Mouse (Mus musculus): ENCODE results near the gene Rabep2.
A peak's percentile ranks its signal among the peaks of the same experiment; 100 is the strongest.
"Not testable (repeated sequence)": the region's sequence is repeated elsewhere in the genome, so short reads cannot be mapped to it uniquely, and the experiment has no call there.

Rabep2 gene

DNA sequence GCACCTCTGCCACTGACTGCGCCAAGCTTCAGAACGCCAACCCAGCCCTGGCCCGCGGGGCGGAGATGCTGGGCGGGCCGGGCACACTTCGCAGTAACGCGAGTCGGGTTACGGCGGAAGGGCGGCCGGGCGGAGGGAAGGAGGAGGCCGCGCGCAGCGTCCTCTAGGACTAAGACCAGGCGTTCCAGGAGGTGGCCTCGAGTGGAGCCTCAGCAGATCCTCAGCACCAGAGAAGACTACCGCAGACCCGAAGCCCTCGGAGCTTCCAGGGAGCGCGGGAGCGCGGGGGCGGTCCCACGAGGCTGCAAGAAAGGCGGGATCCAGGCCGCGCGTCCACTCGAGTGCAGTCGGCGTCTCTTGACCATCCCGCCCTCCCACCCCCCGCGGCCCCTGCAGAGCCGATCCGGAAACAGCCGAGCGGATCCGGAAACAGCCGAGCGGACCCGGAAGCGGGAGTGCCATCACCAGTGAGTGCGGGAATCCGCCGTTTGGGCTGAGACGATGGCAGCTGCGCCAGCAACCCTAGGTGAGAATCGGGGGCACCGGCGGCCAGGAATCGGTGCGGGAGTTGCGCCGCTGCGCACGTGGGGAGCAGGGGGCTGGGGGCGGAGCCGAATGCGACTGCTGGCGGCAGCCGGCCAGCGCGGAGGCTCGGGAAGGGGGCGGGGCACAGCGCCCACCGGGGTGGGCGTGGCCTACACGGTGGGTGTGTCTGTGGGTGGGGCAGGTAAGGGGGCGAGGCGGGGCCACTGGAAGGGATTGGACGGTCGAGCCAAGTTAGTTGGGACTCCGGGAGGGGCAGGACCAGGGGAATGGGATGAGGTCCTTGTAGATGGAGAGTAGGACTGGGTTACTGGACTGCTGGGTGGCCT lies at the start of gene Rabep2:
Rabep2 (plus strand) TSS at position 129 of the 872 bp plus-strand sequence.
- DNase-seq (ENCODE audit: low spot score in 2 of 2): peak; percentile 82 to 94

DNA sequence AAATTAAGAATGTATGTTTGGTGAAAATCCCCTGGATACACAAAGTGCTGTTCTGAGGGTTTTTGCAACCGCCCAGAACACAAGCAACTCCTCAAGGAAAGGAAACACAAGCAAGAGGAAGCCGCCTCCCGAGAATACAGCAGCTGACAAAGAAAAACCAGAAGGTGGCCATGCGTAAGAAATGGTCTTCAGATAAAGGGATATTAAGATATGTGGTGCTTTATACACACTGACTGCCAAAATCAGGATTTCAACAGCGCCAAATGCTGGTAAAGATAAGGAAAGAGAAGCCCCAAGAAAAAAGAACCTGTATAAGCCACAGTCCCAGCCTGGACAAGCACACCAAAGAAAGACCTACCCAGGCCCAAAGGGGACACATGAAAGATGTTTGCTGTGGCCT lies 45.0 kb upstream of the Rabep2 start:
- no peak for DNase-seq (ENCODE audit: low spot score in 2 of 2)

GRCm38 (mm10) chr7:126388185-126388584 lies 40.4 kb upstream of the Rabep2 start:
- DNase-seq (ENCODE audit: low spot score in 2 of 2): no peak

GRCm38 (mm10) chr7:126392086-126392884 lies 36.3 kb upstream of the Rabep2 start:
- not testable (repeated sequence) for DNase-seq (ENCODE audit: low spot score in 2 of 2)

- peak; percentile 87 to 97 for DNase-seq (ENCODE audit: low spot score in 2 of 2)
Observed at GRCm38 (mm10) chr7:126396298-126397119, 32.0 kb upstream of the Rabep2 start, which contains the start of gene Nfatc2ip. Nfatc2ip (minus strand) TSS chr7:126396737.

DNA sequence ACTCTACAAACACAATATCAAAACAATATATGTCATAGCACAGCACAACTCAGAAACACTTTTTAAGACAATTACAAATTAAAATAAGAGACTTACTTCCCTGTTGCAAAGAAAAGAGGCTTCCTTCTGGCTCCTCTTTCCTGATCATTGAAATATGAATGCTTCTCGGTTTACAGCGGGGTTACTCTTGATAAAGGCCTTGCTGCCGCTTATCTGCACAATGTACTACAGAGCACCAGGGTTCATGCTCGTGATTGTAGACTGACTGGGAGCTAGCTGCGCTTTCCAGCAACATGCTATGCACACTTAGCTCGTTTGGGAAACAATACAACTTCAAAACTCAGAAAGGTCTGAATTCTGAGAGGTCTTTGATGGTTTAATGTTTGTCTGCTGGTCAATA lies 31.3 kb upstream of the Rabep2 start:
- DNase-seq (ENCODE audit: low spot score in 2 of 2): no peak

GRCm38 (mm10) chr7:126397822-126398221 lies 30.7 kb upstream of the Rabep2 start:
- DNase-seq (ENCODE audit: low spot score in 2 of 2): no peak

- DNase-seq (ENCODE audit: low spot score in 2 of 2): peak; percentile 82 to 96
Observed at GRCm38 (mm10) chr7:126399548-126399947, 29.0 kb upstream of the Rabep2 start.

DNA sequence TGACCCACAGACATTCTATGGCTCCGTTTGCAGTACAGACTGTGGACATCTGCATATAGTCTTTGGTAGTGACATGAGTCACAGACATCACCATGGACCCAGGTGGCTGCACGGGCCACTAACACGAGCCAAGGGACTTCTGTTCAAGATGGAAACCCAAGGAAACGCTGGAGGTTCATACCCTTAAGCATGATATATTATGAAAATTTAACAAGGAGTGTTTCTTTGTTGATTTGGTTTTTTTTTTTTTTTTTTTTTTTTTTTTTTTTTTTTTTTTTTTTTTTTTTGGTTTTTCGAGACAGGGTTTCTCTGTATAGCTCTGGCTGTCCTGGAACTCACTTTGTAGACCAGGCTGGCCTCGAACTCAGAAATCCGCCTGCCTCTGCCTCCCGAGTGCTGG lies 26.0 kb upstream of the Rabep2 start:
- DNase-seq (ENCODE audit: low spot score in 2 of 2): not testable (repeated sequence)

- no peak for DNase-seq (ENCODE audit: low spot score in 2 of 2)
Observed at GRCm38 (mm10) chr7:126408686-126409085, 19.9 kb upstream of the Rabep2 start.

DNA sequence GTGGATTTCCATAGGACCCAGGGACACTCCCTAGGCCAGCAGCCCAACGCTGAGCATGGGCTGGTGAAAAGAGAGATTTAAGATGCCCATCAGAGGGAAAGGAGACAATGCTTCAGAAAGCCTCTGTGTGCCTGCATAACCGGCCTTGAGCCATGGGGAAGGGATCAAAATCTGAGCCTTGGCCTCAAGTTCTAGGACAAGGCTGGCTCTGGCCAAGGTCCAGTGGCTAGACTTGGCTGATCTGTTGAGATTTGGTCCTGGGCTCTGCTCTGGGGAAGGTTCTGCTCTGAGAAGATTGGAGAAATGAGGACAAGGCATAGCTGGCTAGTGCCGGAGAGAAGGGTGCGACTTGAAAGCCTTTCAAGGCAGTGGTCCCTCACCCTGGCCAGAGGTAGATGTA lies 17.5 kb upstream of the Rabep2 start:
- DNase-seq (ENCODE audit: low spot score in 2 of 2): no peak

- DNase-seq (ENCODE audit: low spot score in 2 of 2): no peak
Observed at GRCm38 (mm10) chr7:126414725-126415124, 13.8 kb upstream of the Rabep2 start, which contains the start of gene Cd19. Cd19 (minus strand) TSS chr7:126414889.

DNA sequence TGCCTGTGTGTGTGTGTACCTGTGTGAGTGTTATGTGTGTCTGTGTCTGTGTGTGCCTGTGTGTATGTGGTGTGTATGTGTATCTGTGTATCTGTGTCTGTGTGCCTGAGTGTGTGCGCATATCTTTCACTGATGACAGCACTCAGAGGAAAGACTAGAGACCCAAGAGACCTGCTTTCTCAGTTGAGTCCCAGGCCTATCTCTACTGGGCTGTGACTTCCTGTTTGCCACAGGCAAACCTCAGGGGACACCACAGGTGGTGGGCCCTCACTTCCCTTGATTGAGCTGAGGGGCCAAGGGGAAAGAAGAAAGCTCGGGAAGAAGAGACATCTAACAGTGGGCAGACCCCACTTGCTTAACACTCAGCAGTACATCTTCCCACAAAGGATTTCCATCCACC lies 11.9 kb upstream of the Rabep2 start:
- DNase-seq (ENCODE audit: low spot score in 2 of 2): peak; percentile 27 to 31

- DNase-seq (ENCODE audit: low spot score in 2 of 2): no peak
Observed at GRCm38 (mm10) chr7:126417045-126417444, 11.5 kb upstream of the Rabep2 start.

GRCm38 (mm10) chr7:126417606-126418005 lies 11.0 kb upstream of the Rabep2 start:
- DNase-seq (ENCODE audit: low spot score in 2 of 2): no peak

GRCm38 (mm10) chr7:126418496-126418895 lies 10.1 kb upstream of the Rabep2 start:
- DNase-seq (ENCODE audit: low spot score in 2 of 2): no peak

GRCm38 (mm10) chr7:126421756-126422155 lies 6.8 kb upstream of the Rabep2 start:
- no peak for DNase-seq (ENCODE audit: low spot score in 2 of 2)

- no peak for DNase-seq (ENCODE audit: low spot score in 2 of 2)
Observed at GRCm38 (mm10) chr7:126424161-126424560, 4.4 kb upstream of the Rabep2 start.

DNA sequence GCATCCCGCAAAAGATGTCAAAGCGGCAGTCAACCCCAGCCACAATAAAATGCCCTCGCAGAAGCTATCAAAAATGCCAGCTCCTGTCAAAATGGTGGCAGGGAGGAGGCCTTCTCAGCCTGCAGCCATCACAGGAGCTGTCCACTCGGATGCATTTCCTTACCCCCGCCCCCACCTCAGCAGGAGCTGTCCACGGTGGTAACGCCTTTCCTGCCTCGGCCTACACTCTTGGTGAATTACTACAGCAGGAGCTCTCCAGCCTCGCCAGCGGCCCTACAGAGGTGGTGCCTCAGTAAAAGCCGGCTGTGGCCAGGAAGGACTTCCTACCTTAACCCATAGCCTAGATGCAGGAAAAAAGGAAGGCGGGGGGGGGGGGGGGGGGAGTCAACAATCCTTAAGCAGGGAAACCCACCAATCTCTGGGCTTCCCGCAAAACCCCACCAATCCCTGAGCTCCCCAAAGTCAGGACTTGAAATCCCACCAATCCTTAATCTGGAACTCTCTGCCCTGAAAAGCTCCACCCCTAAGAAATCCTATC lies 1.2 kb upstream of the Rabep2 start:
- DNase-seq (ENCODE audit: low spot score in 2 of 2): no peak

- no peak for DNase-seq (ENCODE audit: low spot score in 2 of 2)
Observed at GRCm38 (mm10) chr7:126428154-126428553, 405 bp upstream of the Rabep2 start.

GRCm38 (mm10) chr7:126429503-126429898 lies 942 bp downstream of the Rabep2 start:
- DNase-seq (ENCODE audit: low spot score in 2 of 2): no peak
